Mouse (Mus musculus) forebrain, postnatal 0 days (tissue): ENCODE results near the gene Dcakd. TPM values are rescaled to one million over a fixed set of nuclear protein-coding genes. Genes with fewer than 3 reads are reported as not detected.
A peak's percentile ranks its signal among the peaks of the same experiment; 100 is the strongest.

Experiments
- ATAC-seq: fragments of 200-750 bp; cut with Nextera tagmentation; 2 replicates; pipeline ENCODE4 v1.8.0; 2017; ENCODE audit warnings: mild to moderate bottlenecking, moderate library complexity
- DNase-seq: peaks from one replicate; pipeline ENCODE4 v3.0.0-alpha.2; 2015
- H3K27ac ChIP-seq: fragments of 300-500 bp; sonication (generic); 2 replicates; pipeline ENCODE4 v1.5.1; 2014; ENCODE audit warnings: low read depth, mild to moderate bottlenecking, antibody characterized with exemption, low read length, moderate library complexity, mixed read lengths
- H3K27me3 ChIP-seq: fragments of 300-500 bp; sonication (generic); 2 replicates; pipeline ENCODE4 v1.6.1; 2014; ENCODE audit warnings: mild to moderate bottlenecking, low read length, mixed read lengths; ENCODE audit not compliant: insufficient read depth
- H3K36me3 ChIP-seq: fragments of 300-500 bp; sonication (generic); 2 replicates; pipeline ENCODE4 v1.6.1; 2014; ENCODE audit warnings: mild to moderate bottlenecking, moderate library complexity; ENCODE audit not compliant: insufficient read depth
- H3K4me1 ChIP-seq: fragments of 300-500 bp; sonication (generic); 2 replicates; pipeline ENCODE4 v1.6.1; 2014; ENCODE audit warnings: antibody characterized with exemption; ENCODE audit not compliant: insufficient read depth
- H3K4me2 ChIP-seq: fragments of 300-500 bp; sonication (generic); 2 replicates; pipeline ENCODE4 v1.6.1; 2014; ENCODE audit warnings: low read depth, mild to moderate bottlenecking, moderate library complexity
- H3K4me3 ChIP-seq: fragments of 300-500 bp; sonication (generic); 2 replicates; pipeline ENCODE4 v1.5.1; 2014; ENCODE audit warnings: low read depth, low read length, mixed read lengths
- H3K9ac ChIP-seq: fragments of 300-500 bp; sonication (generic); 2 replicates; pipeline ENCODE4 v1.6.1; 2014; ENCODE audit warnings: mild to moderate bottlenecking
- H3K9me3 ChIP-seq: fragments of 300-500 bp; sonication (generic); 2 replicates; pipeline ENCODE4 v1.6.1; 2016; ENCODE audit warnings: low read length
- CTCF ChIP-seq: sonication (generic); IDR thresholded peaks from 2 replicates; pipeline ENCODE4 v1.5.1; 2016; ENCODE audit warnings: antibody characterized with exemption, control low read depth, low read depth
- WGBS: fragments of 180-500 bp; shearing (Covaris S2); extraction: QIAGEN DNeasy Blood & Tissue Kit; methylation state at CpG from one replicate; pipeline ENCODE4 v1.1.7; 2014; 5-methylcytosine and 5-hydroxymethylcytosine counted together
- polyA plus RNA-seq: library from polyadenylated mRNA; unstranded; fragments of >200 nt; fragmentation: Nextera tagmentation; extraction: Ambion mirVana; gene quantifications from 2 replicates; pipeline ENCODE4 v1.2.1, GENCODE M21; 2015
- total RNA-seq: library from RNA; depleted of rRNA; stranded (reverse); fragments of >200 nt; gene quantifications from 2 replicates; pipeline ENCODE4 v1.2.3, GENCODE M21; 2014

The Dcakd gene
- total and polyA plus RNA-seq, 2 experiments from 2014 or later = 148 to 173 TPM

DNA sequence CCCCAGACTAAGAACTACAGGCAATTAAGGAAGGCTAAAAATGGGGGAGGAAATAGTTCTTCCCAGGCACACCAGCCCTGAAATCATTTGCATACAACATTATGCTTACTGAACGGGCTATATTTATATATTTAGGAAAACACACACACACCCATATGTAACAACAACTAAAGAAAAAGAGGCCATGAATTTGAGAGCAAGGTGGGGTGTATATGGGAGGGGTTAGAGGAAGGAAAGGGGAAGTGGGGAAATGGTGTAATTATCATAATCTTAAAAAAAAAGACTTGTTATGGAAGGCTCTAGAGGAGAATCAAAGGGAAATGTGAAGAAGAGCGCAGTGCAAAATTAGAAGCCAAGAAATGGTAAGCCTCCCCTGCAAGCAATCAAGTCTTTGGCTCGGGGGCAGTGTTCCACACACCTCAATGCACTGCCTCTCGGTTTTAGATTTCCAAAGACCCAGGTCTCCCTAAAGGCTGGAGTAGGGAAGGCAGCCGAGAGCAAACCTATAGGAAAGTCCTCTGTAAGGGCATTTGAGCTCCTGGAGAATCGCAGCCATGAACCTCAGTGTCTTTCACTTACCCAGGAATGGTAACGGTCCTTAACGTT is 460 bp downstream of the Dcakd start:
- WGBS = 17% methylated on average over 8 of the region's 8 CpGs
- Histone ChIP-seq H3K9me3 (no peaks in the 10 kb centered on the region), H3K27me3 (no peaks in the 10 kb centered on the region), H3K4me2 (peak overlapping the region; percentile 71), H3K4me1 (peaks cover 16% of the 10 kb centered on the region), H3K36me3 (no peaks in the 10 kb centered on the region), H3K9ac (peak overlapping the region; percentile 60), H3K27ac (peak overlapping the region; percentile 76), H3K4me3 (peak overlapping the region; percentile 51)
- DNase-seq (no peak), ATAC-seq (peak; percentile 10; the same call in 1 of the 2 replicates)
- no peak for TF ChIP-seq CTCF

DNA sequence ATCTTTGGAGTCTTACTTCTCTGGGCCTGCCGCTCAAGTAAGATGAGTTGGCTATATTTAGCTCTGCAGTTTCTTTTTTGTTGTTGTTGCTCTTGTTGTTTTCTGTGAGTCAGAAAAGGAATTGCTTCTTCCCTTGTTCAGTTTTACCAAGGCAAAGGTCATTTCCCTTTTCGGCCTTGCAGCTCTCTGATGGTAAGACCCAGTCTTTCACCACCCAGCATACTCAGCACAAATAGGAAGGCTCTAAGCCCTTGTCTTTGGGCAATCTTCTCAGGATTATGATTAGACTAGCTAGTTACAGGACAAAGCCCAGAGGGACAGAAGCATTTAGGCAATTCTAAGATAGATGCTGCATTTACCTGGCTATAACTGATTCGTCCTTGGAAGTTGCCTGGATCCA is 1.2 kb downstream of the Dcakd start:
- Histone ChIP-seq H3K9me3 (no peaks in the 10 kb centered on the region), H3K9ac (no peak overlapping the region), H3K4me2 (peak overlapping the region; percentile 71; the same call in 1 of the 2 replicates), H3K27ac (no peak overlapping the region), H3K4me1 (peaks cover 16% of the 10 kb centered on the region), H3K4me3 (no peak overlapping the region), H3K27me3 (no peaks in the 10 kb centered on the region), H3K36me3 (no peaks in the 10 kb centered on the region)
- ATAC-seq = no peak
- no peak for TF ChIP-seq CTCF
- DNase-seq = no peak
- 91% methylated on average over 3 of the region's 3 CpGs for WGBS

DNA sequence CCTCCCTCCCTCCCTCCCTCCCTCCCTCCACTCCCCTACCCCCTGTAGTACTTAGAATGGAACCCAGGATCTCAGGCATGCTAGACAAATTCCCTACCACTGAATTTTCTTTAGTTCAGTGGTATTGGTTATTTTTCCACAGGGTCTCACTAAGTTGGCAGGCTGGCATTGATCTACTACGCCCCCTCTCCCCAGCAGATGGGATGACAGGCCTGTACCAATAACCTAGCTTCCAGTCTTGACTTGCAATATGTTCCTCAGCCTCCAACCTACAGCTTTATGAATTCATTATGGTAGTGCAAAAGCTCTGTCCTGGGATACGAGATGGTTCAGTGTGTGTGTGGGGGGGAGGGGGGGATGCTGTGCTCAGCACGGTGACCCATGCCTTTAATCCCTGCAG is 4.2 kb downstream of the Dcakd start:
- DNase-seq (no peak), ATAC-seq (no peak)
- Histone ChIP-seq H3K9me3 (no peaks in the 10 kb centered on the region), H3K27ac (no peak overlapping the region), H3K4me1 (peaks cover 10% of the 10 kb centered on the region), H3K27me3 (no peaks in the 10 kb centered on the region), H3K36me3 (no peaks in the 10 kb centered on the region), H3K4me3 (no peak overlapping the region), H3K9ac (no peak overlapping the region), H3K4me2 (no peak overlapping the region)
- no peak for TF ChIP-seq CTCF
- WGBS = 80% methylated on average over 3 of the region's 3 CpGs

DNA sequence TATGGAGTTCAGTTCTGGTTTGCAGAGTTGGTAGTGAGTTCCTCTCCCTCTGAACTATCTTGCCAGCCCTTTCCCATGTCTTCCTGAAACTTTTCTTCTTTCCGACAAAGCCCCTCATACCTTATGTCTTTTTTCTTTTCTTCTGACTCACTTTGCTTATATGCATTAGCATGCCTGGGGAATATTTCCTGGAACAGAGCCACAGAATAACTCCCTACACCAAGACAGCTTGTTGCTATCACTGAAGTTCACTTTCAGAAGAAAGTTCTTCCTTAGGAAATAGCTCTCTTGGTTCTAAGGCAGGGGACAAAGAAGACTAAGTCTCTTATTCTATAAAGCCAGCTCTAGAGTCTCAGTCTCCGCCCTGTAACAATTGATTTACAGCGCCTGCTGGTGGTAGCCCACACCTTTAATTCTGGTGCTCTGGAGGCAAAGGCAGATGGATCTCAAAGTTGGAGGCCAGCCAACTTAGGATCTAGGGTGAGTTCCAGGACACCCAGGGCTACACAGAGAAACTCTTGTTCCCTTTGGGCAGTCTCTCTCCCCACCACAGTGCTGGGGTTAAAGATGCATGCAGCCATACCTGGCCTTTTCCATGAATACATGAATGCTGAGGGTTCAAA is 7.3 kb downstream of the Dcakd start:
- no peak overlapping the region for H3K4me3 ChIP-seq
- whole genome bisulfite sequencing = 67% methylated on average over 3 of the region's 3 CpGs
- peaks cover 5% of the 10 kb centered on the region; the same call in 1 of the 2 replicates for H3K4me1 ChIP-seq
- no peaks in the 10 kb centered on the region for H3K27me3 ChIP-seq
- no peak overlapping the region for H3K9ac ChIP-seq
- DNase-seq (no peak), ATAC-seq (no peak)
- TF ChIP-seq CTCF = no peak
- H3K27ac ChIP-seq = no peak overlapping the region
- H3K9me3 ChIP-seq = no peaks in the 10 kb centered on the region
- no peak overlapping the region for H3K4me2 ChIP-seq
- H3K36me3 ChIP-seq = no peaks in the 10 kb centered on the region

DNA sequence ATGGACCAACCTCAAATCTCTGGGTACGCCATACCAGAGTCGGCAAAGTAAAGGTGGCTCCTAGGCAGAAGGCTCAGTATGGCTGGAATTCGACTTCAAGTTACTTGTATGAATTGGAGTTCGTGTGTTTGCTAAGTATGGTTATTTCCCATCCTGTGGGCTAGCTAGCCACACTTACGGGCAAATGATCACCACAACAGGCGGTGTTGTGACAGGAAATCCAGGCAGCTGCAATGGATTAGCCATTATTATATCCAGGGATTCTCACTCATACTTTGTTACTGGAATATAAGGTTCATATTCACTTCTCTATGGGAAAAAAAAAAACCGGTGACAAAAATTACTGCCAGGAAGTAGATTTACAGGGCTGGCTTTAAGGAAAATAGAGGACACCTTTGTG is 8.8 kb downstream of the Dcakd start:
- Histone ChIP-seq H3K27ac (no peak overlapping the region), H3K9ac (no peak overlapping the region), H3K36me3 (no peaks in the 10 kb centered on the region), H3K4me2 (no peak overlapping the region), H3K9me3 (no peaks in the 10 kb centered on the region), H3K4me3 (no peak overlapping the region), H3K27me3 (no peaks in the 10 kb centered on the region), H3K4me1 (peaks cover 10% of the 10 kb centered on the region; the same call in 1 of the 2 replicates)
- ATAC-seq (no peak), DNase-seq (no peak)
- no peak for TF ChIP-seq CTCF
- WGBS = 92% methylated on average over 7 of the region's 7 CpGs

DNA sequence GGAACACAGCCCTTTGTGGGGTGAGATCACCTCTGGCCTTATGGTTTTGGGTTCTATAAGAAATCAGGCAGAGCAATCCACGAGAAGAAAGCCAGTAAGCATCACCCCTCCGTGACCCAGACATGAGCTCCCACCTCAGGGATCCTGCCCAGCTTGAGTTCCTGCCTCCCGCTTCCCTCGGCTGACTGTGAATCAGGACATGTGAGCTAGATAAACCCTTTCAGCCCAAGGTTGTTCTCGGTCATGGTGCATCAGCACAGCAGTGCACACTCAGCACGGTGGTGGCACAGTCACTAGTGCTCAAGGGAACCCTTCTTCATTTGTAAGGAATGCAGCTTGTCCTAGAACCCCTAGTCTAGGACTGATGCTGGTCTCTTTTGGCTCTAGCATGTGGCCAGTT is 9.3 kb downstream of the Dcakd start:
- Histone ChIP-seq H3K27ac (no peak overlapping the region), H3K36me3 (no peaks in the 10 kb centered on the region), H3K4me3 (no peak overlapping the region), H3K9me3 (no peaks in the 10 kb centered on the region), H3K4me2 (no peak overlapping the region), H3K27me3 (no peaks in the 10 kb centered on the region), H3K9ac (no peak overlapping the region), H3K4me1 (peaks cover 10% of the 10 kb centered on the region; the same call in 1 of the 2 replicates)
- ATAC-seq (no peak), DNase-seq (no peak)
- no peak for TF ChIP-seq CTCF
- 85% methylated on average over 6 of the region's 6 CpGs for WGBS

DNA sequence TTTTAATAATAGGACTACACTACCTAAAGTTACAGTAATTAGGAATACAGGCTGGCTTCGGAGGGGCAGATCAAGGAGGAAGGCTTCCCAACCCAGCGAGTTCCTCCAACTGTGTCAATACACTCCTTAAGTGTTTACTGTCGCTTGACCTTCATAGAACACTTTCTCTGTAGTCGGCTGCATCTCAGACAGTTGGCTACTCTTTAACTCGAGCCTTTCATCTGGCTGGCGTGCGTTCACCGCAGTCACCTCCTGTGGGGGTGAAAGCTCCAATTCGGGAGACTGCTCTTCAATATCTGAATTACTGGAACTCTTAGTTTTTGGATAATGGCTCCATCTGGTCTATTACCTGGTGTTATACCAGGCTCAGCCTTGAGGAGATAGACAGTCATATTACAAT is 10.5 kb downstream of the Dcakd start:
- no peak for ATAC-seq
- Histone ChIP-seq H3K27me3 (no peaks in the 10 kb centered on the region), H3K27ac (no peak overlapping the region), H3K4me3 (no peak overlapping the region), H3K36me3 (no peaks in the 10 kb centered on the region), H3K9me3 (no peaks in the 10 kb centered on the region), H3K4me1 (peaks cover 10% of the 10 kb centered on the region; the same call in 1 of the 2 replicates), H3K4me2 (no peak overlapping the region), H3K9ac (no peak overlapping the region)
- no peak for DNase-seq
- WGBS = 85% methylated on average over 9 of the region's 9 CpGs
- no peak for TF ChIP-seq CTCF
